Mouse (Mus musculus): ENCODE measurements at regions not wholly inside any gene's neighbourhood (a gene's known extent, or its start where the extent isn't known, plus 50 kb on each side); places are given as distances from the start of the nearest gene placed in this dataset.

DNA sequence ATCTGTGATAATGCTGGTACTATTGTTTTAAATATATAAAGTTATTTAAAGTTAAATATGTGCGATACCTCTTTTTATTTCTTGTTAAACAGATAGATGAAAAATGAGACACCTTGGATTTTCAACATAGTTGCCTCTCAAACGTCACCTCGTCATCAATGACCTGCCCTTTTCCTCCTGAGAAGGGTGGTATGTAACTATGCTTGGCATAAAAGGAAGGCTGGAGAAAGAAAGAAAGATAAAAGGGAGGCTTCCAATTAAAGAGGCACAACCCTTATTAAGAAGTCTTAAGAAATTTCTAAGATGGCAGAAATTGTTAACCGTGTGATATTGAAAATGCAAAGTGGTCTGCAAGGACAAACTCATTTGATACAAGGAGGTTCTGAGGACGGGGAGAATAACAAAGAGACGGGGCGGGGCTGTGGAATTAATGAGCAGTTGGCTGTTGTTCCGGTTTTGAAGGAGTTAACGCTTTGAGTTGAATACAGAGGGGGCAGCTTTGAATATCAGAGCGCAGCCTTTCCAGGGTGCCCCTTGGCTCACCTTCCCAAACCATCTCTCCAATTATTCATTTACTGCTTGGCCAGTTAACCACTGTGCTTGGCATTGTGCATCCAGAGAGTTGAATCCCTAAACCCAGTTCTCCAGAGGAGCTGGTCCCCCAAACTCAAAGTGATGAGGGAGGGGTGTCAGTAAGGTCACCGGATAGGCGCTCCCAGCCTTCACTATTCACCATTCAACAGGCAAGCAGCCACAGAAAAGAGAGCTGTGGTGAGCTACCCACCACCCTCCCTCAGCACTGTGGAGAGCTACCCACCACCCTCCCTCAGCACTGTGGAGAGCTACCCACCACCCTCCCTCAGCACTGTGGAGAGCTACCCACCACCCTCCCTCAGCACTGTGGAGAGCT lies 220.6 kb downstream of the Atp23 start:
- TF ChIP-seq POLR2A (IDR thresholded peaks at IDR 0.05; ENCODE audit: insufficient read depth, low read depth, low read length) (no peak), CTCF (IDR thresholded peaks at IDR 0.05; ENCODE audit: insufficient read depth, low read depth, low read length) (no peak)
